Mouse (Mus musculus): ENCODE measurements at regions not wholly inside any gene's neighbourhood (a gene's known extent, or its start where the extent isn't known, plus 50 kb on each side); places are given as distances from the start of the nearest gene placed in this dataset.

DNA sequence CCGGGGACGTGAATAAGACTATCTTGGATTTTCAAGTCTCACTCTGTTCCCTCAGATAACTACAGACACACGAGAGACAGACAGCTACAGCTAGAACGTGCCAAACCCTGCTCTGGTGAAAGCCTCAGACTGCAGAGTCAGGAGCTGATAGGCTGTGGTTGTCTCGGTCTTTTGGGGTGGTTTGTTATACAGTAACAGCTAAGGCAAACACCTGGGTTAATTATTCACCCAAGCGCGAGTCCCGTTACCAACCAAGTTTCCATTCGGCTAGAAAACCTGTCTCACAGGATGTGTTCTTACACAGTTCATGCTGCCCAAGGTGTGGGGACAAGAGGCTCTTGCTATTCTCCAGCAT lies 137.7 kb upstream of the Mocs2 start:
- Histone ChIP-seq H3K27me3 (ENCODE audit: control insufficient read depth in 1 of 2, insufficient read depth in 2 of 2, low read length in 2 of 2) (no peaks in the 10 kb centered on the region), H3K9me3 (replicated peaks; ENCODE audit: insufficient read depth, low read length) (no peaks in the 10 kb centered on the region), H3K36me3 (ENCODE audit: control insufficient read depth in 1 of 2, insufficient read depth in 2 of 2, low read length in 2 of 2) (peaks cover 0 to 7% of the 10 kb centered on the region in 2 experiments; a peak in 2 of 4 replicates), H3K79me2 (ENCODE audit: control insufficient read depth, insufficient read depth, low read length, poor library complexity) (no peaks in the 10 kb centered on the region), H3K9ac (ENCODE audit: control insufficient read depth, low read depth, low read length, poor library complexity, severe bottlenecking) (no peak overlapping the region), H3K4me3 (ENCODE audit: control insufficient read depth in 1 of 2, insufficient read depth in 1 of 2, low read depth in 2 of 2, low read length in 2 of 2) (peak overlapping the region in 1 of 2 experiments; percentile 9; a peak in 1 of 4 replicates), H3K4me1 (ENCODE audit: control insufficient read depth in 1 of 2, insufficient read depth in 2 of 2, low read length in 2 of 2) (peaks cover 0 to 16% of the 10 kb centered on the region in 2 experiments; a peak in 3 of 4 replicates), H3K27ac (ENCODE audit: control insufficient read depth, low read depth, low read length) (no peak overlapping the region)
- peak; percentile 64 for DNase-seq (ENCODE audit: low read depth, low spot score)
- TF ChIP-seq CHD2 (IDR thresholded peaks at IDR 0.05; ENCODE audit: low read length): no peak
- TF ChIP-seq MAFK (IDR thresholded peaks at IDR 0.05; ENCODE audit: borderline replicate concordance, low read depth, low read length): no peak
- TF ChIP-seq RAD21 (IDR thresholded peaks at IDR 0.05; ENCODE audit: low read depth, low read length): no peak
- 0 out of 2 replicates have a peak, but pooled peaks have one; percentile 38 for TF ChIP-seq MXI1 (IDR thresholded peaks at IDR 0.05; ENCODE audit: low read depth, low read length)
- TF ChIP-seq CHD1 (IDR thresholded peaks at IDR 0.05; ENCODE audit: low read depth, low read length): no peak
- no peak for TF ChIP-seq CTCF (IDR thresholded peaks at IDR 0.05 in 2 of 3, conservative IDR thresholded peaks at IDR 0.05 in 1 of 3; ENCODE audit: control insufficient read depth in 1 of 3, insufficient read depth in 1 of 3, low read depth in 2 of 3, low read length in 3 of 3, poor library complexity in 1 of 3, severe bottlenecking in 1 of 3)
- no peak for TF ChIP-seq GABPA (IDR thresholded peaks at IDR 0.05; ENCODE audit: low read depth, low read length)
- peak; percentile 83 for TF ChIP-seq BHLHE40 (IDR thresholded peaks at IDR 0.05; ENCODE audit: borderline replicate concordance, low read depth, low read length)
- no peak for TF ChIP-seq KAT2A (conservative IDR thresholded peaks at IDR 0.05; ENCODE audit: low read depth, low read length)
- TF ChIP-seq RCOR1 (IDR thresholded peaks at IDR 0.05; ENCODE audit: low read depth, low read length): peak; percentile 26; the same call in 1 of the 2 replicates
- TF ChIP-seq MEF2A (IDR thresholded peaks at IDR 0.05; ENCODE audit: extremely low read depth, insufficient replicate concordance, low read depth, low read length, poor library complexity, severe bottlenecking): no peak
- no peak for TF ChIP-seq MYB (IDR thresholded peaks at IDR 0.05; ENCODE audit: low read depth, low read length)
- TF ChIP-seq E2F4 (IDR thresholded peaks at IDR 0.05; ENCODE audit: borderline replicate concordance, low read depth, low read length): no peak
- no peak for TF ChIP-seq POLR2AphosphoS5 (IDR thresholded peaks at IDR 0.05; ENCODE audit: borderline replicate concordance, low read depth, low read length)
- no peak for TF ChIP-seq USF1 (IDR thresholded peaks at IDR 0.05; ENCODE audit: low read depth, low read length)
- no peak for TF ChIP-seq ZNF384 (IDR thresholded peaks at IDR 0.05; ENCODE audit: low read depth, low read length)
- peak; percentile 65 to 70 for TF ChIP-seq EP300 (IDR thresholded peaks at IDR 0.05; ENCODE audit: low read depth in 1 of 2, low read length in 2 of 2)
- no peak for TF ChIP-seq SMC3 (IDR thresholded peaks at IDR 0.05; ENCODE audit: low read depth, low read length)
- TF ChIP-seq TAL1 (IDR thresholded peaks at IDR 0.05; ENCODE audit: low read length): no peak
- TF ChIP-seq MAZ (IDR thresholded peaks at IDR 0.05; ENCODE audit: low read depth, low read length): no peak
- TF ChIP-seq MYC (IDR thresholded peaks at IDR 0.05; ENCODE audit: low read depth, low read length): no peak
- no peak for TF ChIP-seq NELFE (IDR thresholded peaks at IDR 0.05; ENCODE audit: low read depth, low read length)
- no peak for TF ChIP-seq USF2 (IDR thresholded peaks at IDR 0.05; ENCODE audit: borderline replicate concordance in 1 of 2, insufficient read depth in 1 of 2, low read depth in 1 of 2, low read length in 2 of 2)
- no peak for TF ChIP-seq UBTF (IDR thresholded peaks at IDR 0.05; ENCODE audit: borderline replicate concordance, insufficient read depth, low read depth, low read length)
- TF ChIP-seq POLR2AphosphoS2 (IDR thresholded peaks at IDR 0.05; ENCODE audit: low read length): no peak
- TF ChIP-seq TBP (IDR thresholded peaks at IDR 0.05; ENCODE audit: low read depth, low read length): no peak
- no peak for TF ChIP-seq NRF1 (IDR thresholded peaks at IDR 0.05; ENCODE audit: insufficient read depth, low read depth, low read length, poor library complexity, severe bottlenecking)
- TF ChIP-seq JUND (IDR thresholded peaks at IDR 0.05; ENCODE audit: low read depth, low read length): no peak
- no peak for TF ChIP-seq POLR2A (IDR thresholded peaks at IDR 0.05; ENCODE audit: control insufficient read depth in 1 of 2, insufficient read depth in 1 of 2, low read depth in 1 of 2, low read length in 2 of 2, poor library complexity in 1 of 2)
- TF ChIP-seq GATA1 (IDR thresholded peaks at IDR 0.05; ENCODE audit: low read depth, low read length): peak; percentile 53
- TF ChIP-seq ELF1 (IDR thresholded peaks at IDR 0.05; ENCODE audit: low read depth, low read length): no peak
- peak; percentile 64 for TF ChIP-seq TCF12 (IDR thresholded peaks at IDR 0.05; ENCODE audit: low read depth, low read length)
- TF ChIP-seq SIN3A (IDR thresholded peaks at IDR 0.05; ENCODE audit: low read length): 0 out of 2 replicates have a peak, but pooled peaks have one; percentile 45
- no peak for TF ChIP-seq ZMIZ1 (IDR thresholded peaks at IDR 0.05; ENCODE audit: low read depth, low read length)
- TF ChIP-seq MAX (IDR thresholded peaks at IDR 0.05; ENCODE audit: low read length): no peak
- no peak for TF ChIP-seq HCFC1 (IDR thresholded peaks at IDR 0.05; ENCODE audit: low read depth, low read length)
- peak; percentile 18; the same call in 1 of the 2 replicates for TF ChIP-seq ETS1 (IDR thresholded peaks at IDR 0.05; ENCODE audit: low read depth, low read length)
- no peak for TF ChIP-seq ZKSCAN1 (IDR thresholded peaks at IDR 0.05; ENCODE audit: low read depth, low read length)

Measured in MEL (cell line).